Mouse (Mus musculus): ENCODE results near the gene Etv3.
"Not testable (repeated sequence)": the region's sequence is repeated elsewhere in the genome, so short reads cannot be mapped to it uniquely, and the experiment has no call there.

Etv3 gene

DNA sequence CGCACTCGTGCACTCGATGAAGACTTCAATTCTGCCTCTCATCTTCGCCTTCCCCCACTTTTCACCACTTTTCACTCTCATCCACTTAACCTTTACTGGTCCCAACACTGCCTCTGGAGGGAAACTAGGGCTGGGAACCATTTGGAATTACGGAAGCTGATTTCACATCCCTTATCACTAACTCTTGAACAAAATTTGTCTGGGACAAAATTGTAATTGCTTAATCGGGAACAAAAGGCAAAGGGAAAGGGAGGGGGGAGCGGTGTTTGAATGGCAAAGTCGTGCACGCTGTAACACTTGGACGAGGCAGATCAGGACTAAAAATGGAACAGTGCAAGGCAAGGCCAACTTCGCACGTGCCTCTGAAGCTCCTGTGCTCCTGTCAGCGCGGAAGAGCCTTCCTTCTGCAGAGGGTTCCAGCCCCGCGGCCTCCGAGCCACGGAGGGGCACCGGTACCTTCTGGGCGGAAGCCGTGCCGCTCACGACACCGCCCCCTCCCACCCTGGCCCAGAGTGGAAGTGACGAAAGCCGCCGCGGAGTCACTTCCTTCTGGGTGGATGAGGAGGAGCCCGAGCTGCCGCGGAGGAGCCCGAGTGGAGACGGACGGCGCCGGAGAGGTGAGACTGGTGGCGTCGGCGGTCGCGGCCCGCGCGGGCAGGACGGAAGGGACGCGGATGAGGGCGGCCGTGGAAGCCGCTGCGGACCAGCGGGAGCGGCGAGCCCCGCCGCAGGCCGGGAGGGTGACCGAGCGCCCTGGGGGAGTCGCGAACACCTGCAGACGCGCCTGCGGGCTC lies at the start of gene Etv3:
Gene Etv3, plus strand, starts transcription at position 365 of the 794 bp plus-strand sequence.
- peak; percentile 79 to 85 for DNase-seq (ENCODE audit: low spot score in 2 of 2)

GRCm38 (mm10) chr3:87477948-87478347 lies 47.3 kb upstream of the Etv3 start:
- DNase-seq (ENCODE audit: low spot score in 2 of 2), result not testable (repeated sequence)

DNA sequence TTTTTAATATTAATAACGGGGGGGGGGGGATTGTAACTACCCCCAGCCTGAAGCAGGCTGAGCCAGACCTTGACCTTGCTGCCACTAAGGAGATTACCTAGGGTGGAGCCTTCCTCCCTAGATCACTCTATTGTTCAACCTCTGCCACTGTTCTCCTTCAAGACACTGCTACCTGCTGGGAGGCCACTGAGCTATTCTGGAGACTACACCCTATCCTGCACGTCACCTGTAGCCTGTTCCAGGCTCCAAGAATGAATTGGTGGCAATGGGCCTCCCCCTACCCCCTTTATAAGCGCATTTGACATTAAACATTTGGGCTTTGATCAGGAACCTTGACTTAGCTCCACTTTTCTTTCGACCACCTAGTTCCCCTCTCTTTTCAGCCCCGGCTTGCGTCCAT lies 46.6 kb upstream of the Etv3 start:
- DNase-seq (ENCODE audit: low spot score in 2 of 2), result not testable (repeated sequence)

- not testable (repeated sequence) for DNase-seq (ENCODE audit: low spot score in 2 of 2)
Observed at GRCm38 (mm10) chr3:87479230-87479629, 46.0 kb upstream of the Etv3 start.

DNA sequence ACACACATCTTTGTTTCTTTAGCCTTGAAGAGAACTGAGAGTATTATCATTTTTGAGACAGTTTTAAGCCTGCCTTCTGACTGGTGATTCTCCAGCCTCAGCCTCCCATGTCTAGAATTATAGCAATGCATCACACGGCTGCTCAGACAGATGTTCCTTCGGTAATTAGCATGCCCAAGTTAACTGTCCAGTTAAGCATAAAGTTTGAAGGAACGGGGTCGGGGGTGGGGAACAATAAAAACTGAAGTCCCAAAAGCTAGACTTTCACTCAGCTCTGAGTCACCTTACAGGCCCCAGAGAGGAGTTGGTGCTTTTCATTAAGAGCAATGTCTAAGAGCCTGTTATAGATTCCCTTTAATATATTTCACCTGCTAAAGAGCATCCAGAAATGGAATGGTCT lies 37.8 kb upstream of the Etv3 start:
- DNase-seq (ENCODE audit: low spot score in 2 of 2), result no peak

DNA sequence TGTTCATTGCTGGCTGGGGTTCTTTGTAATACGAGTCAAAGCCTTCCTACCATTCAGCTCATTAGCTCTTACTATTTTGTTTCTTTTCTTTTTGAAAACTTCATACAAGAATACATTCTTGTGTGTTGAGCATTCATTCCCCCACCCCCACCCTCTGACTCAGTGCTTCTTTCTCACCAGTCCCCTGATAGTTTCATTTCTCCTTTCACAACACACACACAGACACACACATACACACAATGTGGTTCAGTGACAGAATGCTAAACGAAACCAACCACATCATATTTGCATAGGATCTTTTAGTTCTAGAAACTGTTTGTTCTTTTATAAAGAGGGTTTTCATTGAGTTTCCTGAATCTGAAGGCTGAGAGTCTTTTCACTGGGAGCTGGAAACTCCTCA lies 37.3 kb upstream of the Etv3 start:
- no peak for DNase-seq (ENCODE audit: low spot score in 2 of 2)

DNA sequence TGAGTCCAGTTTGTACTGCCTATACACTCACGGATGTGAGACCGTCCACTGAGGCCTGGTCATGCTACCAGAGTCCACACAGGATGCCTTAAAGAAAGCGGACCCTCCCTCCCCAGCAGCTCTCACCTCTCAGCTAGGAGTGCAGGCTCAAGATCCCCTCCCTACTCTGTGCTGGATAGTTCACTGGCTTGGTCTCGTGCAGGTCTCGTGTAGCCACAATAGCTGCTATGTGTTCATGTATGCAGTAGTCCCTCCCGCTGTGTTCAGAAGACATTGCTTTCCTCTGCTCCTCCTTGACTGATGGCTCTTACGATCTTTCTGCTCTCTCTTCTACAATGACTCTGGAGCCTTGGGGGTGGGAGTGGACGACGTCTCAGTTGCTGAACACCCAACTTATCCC lies 26.9 kb upstream of the Etv3 start:
- DNase-seq (ENCODE audit: low spot score in 2 of 2), result no peak

DNA sequence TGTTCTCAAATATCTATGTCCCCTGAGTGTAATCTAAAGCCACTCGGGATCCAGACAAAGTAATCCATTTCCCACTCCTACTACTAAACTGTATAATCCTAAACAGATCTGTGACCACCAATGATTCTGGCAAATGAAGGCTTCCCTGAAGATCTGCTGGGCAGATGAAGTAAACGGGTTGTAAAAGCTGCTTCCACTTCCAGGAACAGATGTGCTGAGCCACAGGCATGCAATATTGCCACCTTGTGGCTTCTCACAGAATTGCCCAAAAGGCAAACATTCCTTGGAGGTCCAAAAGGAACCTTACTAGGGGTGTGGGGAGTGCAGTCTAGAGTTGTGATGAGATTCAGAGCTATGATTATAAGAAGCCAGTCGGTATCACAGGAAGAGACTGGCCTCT lies 26.1 kb upstream of the Etv3 start:
- DNase-seq (ENCODE audit: low spot score in 2 of 2), result peak; percentile 34 to 72

- peak in 1 of 2 experiments; percentile 58 for DNase-seq (ENCODE audit: low spot score in 2 of 2)
Observed at GRCm38 (mm10) chr3:87500088-87501055, 24.8 kb upstream of the Etv3 start.

DNA sequence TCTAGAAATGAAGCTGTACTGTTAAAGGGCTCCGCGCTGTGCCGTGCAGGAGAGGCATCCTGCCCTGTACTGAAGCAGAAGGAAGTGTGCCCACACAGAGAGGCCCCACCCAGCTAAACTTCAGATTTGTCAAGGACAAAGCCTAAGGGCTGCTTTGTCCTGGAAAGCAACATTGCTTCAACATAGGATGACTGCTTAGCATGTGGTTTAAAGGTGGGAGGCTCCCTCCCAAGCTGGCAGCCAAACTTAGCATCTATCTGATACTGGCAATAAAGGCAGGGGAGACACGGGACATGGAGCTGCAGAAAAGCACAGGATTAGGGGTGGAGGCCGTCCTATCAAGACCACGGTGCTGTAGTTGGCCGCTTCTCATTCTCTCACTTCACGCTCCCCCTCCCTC lies 24.1 kb upstream of the Etv3 start:
- no peak for DNase-seq (ENCODE audit: low spot score in 2 of 2)

- DNase-seq (ENCODE audit: low spot score in 2 of 2), result no peak
Observed at GRCm38 (mm10) chr3:87502771-87503170, 22.4 kb upstream of the Etv3 start.

- DNase-seq (ENCODE audit: low spot score in 2 of 2), result no peak
Observed at GRCm38 (mm10) chr3:87504330-87504729, 20.9 kb upstream of the Etv3 start.

- DNase-seq (ENCODE audit: low spot score in 2 of 2), result no peak
Observed at GRCm38 (mm10) chr3:87504749-87505425, 20.3 kb upstream of the Etv3 start.

DNA sequence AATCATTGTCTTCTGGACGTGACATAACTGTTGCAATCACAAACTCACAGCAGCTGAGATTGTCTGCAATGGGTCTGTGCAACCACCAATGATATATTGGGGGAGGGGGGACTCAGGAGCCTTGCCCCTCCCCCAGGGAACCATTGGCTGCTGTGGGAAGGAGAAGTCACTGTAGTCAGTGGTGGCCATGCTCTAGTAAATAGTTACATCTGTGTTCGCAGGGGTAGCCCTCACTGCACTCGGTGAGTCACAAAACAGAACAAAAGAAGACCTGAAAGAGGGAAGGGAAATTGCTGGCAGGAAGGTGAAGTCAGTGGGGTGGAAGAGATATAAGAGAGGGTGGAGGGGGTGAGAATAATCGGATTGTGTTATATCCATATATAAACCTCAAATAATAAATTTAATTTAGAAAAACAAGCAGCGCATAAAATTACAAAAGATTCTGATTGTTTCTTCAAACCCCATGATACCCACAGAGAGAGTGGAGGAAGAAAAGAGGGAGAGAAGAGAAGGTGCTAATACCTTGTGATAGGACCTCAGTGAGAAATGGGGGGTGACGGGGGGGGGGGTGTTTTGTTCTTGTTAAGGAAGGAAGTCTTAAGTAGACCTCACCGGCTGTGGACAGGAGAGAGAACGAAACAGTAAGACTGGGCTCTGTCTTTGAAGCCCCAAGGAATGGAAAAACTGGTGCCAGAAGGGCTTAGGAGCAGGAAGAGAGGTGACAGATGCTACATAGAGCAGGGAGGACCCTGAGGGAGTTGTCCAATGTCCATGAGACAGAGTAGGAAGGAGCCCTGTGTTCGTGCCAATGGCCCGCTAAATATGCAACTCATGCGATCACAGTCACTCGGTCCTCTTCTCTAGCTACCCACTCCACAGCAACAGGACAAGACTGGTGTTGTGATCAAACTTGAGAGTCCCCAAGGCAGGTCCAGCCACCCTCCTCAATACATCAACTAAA lies 18.5 kb upstream of the Etv3 start:
- peak in 1 of 2 experiments; percentile 60 for DNase-seq (ENCODE audit: low spot score in 2 of 2)

DNA sequence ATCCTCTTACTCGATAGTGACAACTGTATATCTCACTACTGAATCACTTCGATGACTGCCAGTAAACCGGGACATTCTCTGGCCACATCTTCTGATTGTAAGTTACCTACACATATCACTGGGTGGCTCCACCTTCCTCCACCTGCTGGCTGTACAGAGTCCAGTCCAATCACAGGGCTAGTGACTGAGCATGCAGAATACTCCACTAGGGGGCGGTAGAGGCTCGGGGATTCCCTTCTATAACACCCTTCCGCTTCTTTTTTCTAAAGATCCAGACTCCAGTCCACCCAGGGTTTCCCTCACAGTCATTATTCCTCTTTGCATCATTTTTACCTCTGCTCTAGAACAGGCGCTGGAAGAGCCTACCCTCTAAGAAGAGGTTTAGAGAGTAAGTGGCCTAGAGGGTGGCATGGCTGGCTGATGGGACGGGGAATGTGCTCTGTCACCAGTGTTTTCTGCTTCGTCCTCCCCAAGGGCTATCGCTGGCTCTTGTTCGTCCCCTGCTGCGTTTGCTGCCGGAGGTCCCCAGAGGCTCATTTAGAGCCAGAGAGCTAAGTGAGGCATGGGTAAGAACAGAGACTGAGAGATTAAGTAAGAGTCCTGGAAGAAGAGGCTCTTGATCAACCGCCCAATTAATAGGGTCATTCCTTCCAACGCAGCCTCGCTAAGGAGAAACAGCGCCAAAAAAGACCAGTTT lies 16.9 kb upstream of the Etv3 start:
- DNase-seq (ENCODE audit: low spot score in 2 of 2), result peak; percentile 79 to 89

DNA sequence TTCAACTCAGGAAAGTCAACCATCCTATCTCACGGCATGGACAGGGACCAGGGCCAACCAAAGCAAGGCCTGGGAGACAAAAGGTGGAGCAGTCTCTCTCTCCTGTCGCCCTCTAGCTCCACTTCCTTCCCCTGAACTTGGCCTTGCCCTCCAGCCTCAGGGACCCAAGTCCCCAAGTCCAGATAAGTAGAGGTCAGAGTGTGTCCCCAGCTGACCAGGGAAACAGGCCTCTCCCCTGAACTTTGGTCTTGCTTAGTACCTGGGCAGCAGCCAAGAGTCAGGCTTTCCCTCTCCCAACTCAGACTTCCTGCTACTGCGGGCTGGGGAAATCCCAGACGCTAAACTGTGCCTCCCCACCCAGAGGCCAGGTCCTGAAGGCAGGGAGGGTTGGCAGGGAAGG lies 16.1 kb upstream of the Etv3 start:
- DNase-seq (ENCODE audit: low spot score in 2 of 2), result no peak

- DNase-seq (ENCODE audit: low spot score in 2 of 2), result no peak
Observed at GRCm38 (mm10) chr3:87510832-87511231, 14.4 kb upstream of the Etv3 start.

DNA sequence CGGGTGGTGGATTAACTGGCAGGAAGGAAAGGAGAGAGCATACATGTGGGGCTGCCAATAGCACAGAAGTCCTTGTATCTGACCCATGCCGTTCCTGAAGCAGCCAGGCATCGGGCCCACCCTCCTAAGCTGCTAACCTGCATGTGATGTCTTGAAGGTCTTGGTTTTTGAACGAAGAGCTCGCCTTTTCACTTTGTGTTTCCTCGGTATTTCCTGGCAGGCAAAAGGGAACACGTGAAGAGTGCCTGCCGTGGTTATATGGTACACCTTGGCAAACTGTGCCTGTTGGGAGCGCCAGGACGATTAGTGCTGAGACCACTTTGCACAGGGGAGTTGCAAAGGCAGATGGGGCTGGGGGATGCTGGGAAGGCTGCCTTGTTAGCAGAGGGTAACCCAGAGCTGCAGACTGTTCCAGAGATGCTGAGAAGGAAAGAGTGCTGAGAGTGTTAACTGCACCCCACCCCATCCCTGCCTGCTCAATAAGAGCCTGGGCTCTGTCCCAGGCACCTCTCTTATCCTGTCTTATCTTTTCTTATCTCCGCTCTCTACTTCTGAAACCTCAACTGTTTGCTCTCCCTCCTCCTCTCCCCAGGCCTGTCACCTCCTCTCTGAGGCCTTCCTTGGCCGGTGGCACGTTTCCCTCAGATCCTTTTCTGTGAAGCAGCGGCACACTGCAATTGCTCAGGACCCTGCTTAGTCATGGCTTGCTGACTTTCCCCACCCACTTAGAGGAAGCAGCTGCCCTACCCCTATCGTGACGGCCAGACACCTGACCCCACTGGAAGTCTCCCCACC lies 13.0 kb upstream of the Etv3 start:
- peak; percentile 25 to 41 for DNase-seq (ENCODE audit: low spot score in 2 of 2)

DNA sequence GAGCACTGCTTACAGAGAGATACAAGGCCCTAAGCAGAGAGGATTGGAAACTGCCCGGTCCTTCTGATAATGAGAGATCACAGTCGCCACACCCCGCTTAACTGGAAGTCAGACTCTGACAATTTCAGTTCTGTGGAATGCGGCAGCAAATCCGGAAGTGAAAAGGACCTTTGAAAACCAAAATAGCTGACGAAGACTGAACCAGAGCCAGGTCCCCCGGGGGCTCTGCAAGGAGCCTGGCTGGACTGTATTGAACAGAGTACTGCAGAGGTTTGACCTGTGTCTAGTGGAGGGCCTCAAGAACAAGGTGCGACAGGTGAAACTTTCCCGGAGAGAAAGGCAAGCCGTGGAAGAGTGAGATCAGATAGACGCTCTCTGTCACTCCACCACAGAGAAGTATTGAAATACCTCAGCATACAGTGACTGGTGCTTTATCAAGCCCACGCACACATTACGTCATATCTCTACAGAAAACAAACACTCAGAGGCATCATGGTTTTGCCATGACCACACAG lies 9.6 kb upstream of the Etv3 start:
- peak in 1 of 2 experiments; percentile 48 for DNase-seq (ENCODE audit: low spot score in 2 of 2)
